Mouse (Mus musculus): ENCODE data around the gene Ubxn7. TPM values are rescaled to one million over a fixed set of nuclear protein-coding genes. Genes with fewer than 3 reads are reported as not detected.
A peak's percentile ranks its signal among the peaks of the same experiment; 100 is the strongest.

Ubxn7 gene
- total RNA-seq, 1 experiment from 2014 or later = 43.5 TPM

DNA sequence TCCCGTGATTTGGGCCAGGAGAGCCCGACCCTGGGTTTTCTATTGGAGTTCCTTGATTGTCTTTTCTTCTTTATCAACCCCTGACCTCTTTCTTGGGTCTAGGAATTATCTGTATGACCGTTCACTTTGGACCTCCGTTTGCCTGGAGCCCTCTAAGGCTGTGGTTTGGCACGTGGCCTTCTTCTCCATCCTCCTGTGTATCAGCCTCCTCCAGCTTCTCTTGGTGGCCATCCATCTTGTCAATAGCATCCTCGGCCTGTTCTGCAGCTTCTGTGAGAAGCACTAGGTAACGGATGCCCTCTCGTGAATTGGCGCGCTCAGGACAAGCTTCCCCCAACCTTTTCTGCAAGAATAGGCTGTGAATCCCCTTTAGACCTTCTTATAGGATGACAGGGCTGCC is 75.7 kb downstream of the Ubxn7 start:
- ATAC-seq (replicated peaks in 1 of 2; ENCODE audit: insufficient read depth in 1 of 2, low FRiP score in 2 of 2, low TSS enrichment in 1 of 2, low read depth in 1 of 2, poor library complexity in 2 of 2, severe bottlenecking in 2 of 2) = no peak

DNA sequence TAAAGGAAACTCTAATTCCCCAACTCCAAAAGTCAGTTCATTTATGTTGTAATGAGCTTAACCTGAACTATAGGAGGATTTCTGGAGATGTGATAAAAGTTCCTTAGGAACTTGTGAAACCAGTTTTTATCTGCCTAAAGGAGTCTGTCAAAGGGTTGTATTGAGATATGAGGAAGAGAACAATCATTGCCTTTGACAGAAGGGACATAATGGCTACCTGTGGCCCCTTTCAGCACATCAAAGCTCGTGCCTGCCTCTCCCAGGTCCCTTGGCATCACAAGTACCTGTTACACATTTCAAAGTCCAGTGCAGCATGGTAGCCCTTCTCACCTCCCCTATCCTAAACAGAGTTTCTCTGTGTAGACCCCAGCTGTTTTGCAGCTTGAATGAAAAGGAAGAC is 85.4 kb downstream of the Ubxn7 start:
- ATAC-seq (replicated peaks in 1 of 2; ENCODE audit: insufficient read depth in 1 of 2, low FRiP score in 2 of 2, low TSS enrichment in 1 of 2, low read depth in 1 of 2, poor library complexity in 2 of 2, severe bottlenecking in 2 of 2) = no peak

DNA sequence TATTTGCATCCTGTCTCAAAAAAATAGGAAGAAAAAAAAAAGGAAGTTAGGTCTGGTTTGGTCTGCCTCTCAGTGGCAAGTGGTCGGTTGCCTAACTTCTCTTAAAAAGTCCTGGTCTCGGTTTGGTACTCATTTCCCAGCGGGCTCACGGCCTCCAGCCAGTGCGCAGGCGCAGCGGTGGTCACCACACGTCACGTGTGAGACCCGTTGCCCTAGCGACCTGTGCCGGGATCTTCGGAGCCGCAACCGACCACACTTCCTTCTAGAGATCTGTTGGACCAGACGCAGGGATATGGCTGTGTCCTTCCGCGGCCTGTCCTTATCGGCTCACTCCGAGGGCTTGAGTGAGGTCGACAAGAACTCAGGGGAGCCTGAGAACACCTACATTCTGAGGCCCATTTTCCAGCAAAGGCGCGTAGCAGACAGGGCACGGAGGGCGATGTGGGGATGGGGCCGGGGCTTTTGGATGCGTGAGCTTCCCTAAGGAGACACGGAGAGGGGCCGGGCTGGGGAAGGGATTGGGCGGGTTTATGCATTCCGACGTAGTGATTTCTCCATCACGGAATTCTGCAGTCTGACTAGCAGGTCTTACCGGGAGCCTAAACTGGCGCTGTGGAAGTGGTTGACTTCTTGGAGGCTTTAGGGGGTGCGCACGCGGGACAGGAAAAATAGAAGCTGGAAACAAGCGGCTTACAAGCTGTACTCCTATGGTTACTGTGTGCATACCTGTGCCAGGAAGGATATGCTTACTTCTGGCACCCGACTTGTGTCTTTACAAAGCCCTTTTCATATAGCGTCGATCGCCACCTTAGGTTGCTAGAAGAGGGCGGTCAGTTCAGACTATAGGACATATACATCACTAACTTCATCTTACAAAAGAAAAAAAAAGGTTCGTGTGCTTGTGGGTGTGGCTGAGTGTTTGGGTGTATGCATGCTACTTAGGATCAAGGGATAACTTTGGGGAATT is 87.7 kb downstream of the Ubxn7 start, which contains the start of gene Tctex1d2:
Gene Tctex1d2, plus strand, starts transcription at position 186 of the 967 bp plus-strand sequence.
- ATAC-seq (replicated peaks in 1 of 2; ENCODE audit: insufficient read depth in 1 of 2, low FRiP score in 2 of 2, low TSS enrichment in 1 of 2, low read depth in 1 of 2, poor library complexity in 2 of 2, severe bottlenecking in 2 of 2) = peak; percentile 96 to 99

DNA sequence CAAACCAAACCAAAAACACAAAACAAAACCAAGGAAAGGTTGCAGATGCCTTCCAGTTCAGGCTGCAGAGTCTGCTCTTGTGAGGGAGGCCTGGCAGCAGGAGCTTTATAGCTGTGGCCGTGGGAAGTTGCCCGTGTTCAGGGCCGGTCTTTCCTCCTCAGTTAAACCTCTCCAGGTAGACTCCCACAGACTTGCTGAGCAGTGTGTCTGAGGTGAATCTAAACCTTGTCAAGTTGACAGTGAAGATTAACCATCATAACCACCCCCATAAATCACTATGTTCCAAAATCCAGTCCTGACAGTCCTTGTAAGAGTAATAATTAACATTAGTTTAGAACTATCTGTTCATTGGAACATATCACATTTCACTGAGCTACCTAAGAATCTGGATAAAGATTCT is 95.4 kb downstream of the Ubxn7 start:
- ATAC-seq (replicated peaks in 1 of 2; ENCODE audit: insufficient read depth in 1 of 2, low FRiP score in 2 of 2, low TSS enrichment in 1 of 2, low read depth in 1 of 2, poor library complexity in 2 of 2, severe bottlenecking in 2 of 2) = no peak

DNA sequence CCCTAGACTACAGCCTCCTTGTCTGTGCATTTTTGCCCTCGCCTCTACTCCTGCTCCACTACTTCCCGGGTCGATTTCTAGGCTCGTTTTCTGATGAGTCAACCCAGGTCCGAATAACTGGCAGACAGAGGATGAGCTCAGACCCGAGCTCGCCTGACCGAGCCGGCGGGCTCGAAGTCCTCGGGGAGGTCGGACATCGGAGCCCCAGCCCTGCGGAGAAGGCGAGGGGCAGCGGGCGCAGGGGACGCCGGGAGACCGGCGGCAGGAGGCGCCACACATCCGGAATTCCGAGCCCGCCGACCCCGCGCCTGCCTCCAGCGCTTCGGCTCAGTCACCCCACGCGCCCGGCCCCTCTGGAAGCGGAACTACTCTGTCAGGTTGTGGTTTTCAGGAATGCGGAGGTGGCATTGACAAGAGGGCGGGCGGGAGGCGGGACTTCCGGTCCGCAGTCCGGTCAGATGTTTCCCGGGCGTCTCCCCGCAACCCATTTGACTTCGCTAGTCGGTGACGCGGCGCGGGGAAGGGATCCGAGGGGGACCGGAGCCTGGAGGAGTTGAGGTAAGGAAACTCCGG is 98.5 kb downstream of the Ubxn7 start, which contains the start of gene Pcyt1a:
Gene Pcyt1a, plus strand, starts transcription at position 448 of the 573 bp plus-strand sequence.
- ATAC-seq (replicated peaks in 1 of 2; ENCODE audit: insufficient read depth in 1 of 2, low FRiP score in 2 of 2, low TSS enrichment in 1 of 2, low read depth in 1 of 2, poor library complexity in 2 of 2, severe bottlenecking in 2 of 2) = peak; percentile 80 to 90

DNA sequence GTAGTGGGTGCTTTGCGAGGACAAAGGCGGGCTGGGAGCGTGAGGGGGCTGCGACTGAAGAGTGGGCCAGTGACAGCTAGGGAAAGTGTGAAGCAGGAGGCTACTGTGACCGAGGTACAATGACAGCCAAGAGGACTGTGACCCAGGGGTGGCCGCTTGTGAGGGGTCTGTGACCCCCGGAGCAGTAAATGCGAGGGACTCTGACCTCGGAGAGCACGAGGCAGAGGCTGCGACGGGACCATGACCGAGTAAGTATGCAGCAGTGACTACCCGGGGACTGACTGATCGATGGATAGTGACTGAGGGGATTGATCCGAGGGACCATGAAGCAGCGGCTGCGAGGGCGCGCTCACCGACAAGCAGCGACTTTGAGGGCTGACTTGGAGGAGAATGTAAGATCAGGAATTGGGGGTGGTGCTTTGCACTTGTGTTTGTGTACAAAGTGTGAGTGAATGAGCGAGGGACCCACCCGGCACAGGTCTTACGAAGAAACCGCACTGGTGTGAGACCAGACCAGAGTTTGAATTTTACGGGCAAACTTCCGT is 99.1 kb downstream of the Ubxn7 start:
- ATAC-seq (replicated peaks in 1 of 2; ENCODE audit: insufficient read depth in 1 of 2, low FRiP score in 2 of 2, low TSS enrichment in 1 of 2, low read depth in 1 of 2, poor library complexity in 2 of 2, severe bottlenecking in 2 of 2) = no peak; a peak in 1 of 4 replicates

DNA sequence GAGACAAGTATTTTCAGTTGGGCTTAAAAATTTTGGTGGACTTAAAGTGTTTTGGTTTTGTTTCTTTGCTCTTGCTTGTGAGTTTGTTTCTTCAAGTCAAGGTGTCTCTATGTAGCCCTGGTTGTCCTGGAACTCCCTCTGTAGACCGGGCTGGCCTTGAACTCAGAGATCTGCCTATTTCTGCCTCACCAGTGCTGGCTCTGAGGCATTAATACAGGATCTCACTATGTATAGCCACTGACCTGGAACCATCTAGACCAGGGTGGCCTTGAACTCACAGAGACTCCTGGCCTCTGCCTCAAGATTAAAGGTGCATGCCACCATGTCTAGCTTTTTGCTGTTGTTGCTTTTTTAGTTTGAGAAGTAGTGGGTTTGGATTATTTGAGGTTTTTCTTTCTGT is 99.9 kb downstream of the Ubxn7 start:
- ATAC-seq (replicated peaks in 1 of 2; ENCODE audit: insufficient read depth in 1 of 2, low FRiP score in 2 of 2, low TSS enrichment in 1 of 2, low read depth in 1 of 2, poor library complexity in 2 of 2, severe bottlenecking in 2 of 2) = no peak

DNA sequence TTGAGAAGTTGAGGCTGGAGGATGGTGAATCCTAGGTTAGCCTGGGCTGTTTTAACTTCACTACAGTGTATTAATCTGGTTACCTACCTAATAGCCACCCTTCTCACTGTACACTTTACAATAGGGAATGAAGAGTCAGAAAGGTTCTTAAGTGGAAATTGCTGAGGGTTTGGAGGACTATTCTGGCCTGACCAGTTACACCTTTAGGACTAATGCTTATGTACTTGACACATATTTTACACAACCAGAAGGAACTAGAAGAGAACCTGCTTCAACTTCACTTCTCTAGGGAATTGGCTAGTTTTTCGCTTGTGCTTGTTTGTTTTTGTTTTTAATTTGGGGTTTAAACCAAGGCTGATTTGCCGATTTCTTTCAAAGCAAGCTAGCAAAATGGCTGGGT is 101.1 kb downstream of the Ubxn7 start:
- ATAC-seq (replicated peaks in 1 of 2; ENCODE audit: insufficient read depth in 1 of 2, low FRiP score in 2 of 2, low TSS enrichment in 1 of 2, low read depth in 1 of 2, poor library complexity in 2 of 2, severe bottlenecking in 2 of 2) = no peak

DNA sequence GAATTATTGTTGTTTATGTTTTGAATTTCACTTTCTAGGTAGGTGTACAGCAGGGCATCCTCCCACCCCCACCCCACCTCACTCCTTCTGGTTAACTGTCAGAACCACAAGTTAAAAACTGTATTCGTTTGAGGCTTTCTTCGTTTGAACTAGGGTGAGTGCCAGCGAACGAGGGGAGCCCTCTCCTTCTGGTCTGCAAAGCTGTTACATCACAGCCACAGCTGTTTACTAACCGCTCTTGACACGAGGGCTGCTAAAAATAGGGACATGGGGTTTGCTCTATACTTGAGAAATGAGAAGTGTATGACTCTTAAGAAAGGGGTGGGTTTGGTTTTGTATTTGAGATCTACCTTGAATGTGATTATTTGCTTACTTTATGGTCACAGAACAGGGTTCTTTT is 102.0 kb downstream of the Ubxn7 start:
- ATAC-seq (replicated peaks in 1 of 2; ENCODE audit: insufficient read depth in 1 of 2, low FRiP score in 2 of 2, low TSS enrichment in 1 of 2, low read depth in 1 of 2, poor library complexity in 2 of 2, severe bottlenecking in 2 of 2) = peak; percentile 82 to 83

DNA sequence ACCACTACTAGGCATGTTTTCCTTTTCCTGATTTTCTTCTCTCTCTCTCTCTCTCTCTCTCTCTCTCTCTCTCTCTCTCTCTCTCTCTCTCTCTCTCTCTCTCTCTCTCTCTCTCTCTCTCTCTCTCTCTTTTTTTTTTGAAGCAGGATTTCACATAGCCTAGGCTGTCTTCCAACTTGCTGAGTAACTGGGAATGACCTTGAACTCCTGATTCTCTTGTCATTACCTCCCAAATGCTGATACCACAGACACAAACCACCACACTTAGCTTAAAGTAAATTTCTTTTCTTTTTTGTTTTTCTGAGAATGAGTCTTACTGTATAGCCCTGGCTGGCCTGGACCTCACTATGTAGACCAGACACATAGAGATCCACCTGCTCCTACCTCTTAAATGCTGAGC is 102.6 kb downstream of the Ubxn7 start:
- ATAC-seq (replicated peaks in 1 of 2; ENCODE audit: insufficient read depth in 1 of 2, low FRiP score in 2 of 2, low TSS enrichment in 1 of 2, low read depth in 1 of 2, poor library complexity in 2 of 2, severe bottlenecking in 2 of 2) = no peak

DNA sequence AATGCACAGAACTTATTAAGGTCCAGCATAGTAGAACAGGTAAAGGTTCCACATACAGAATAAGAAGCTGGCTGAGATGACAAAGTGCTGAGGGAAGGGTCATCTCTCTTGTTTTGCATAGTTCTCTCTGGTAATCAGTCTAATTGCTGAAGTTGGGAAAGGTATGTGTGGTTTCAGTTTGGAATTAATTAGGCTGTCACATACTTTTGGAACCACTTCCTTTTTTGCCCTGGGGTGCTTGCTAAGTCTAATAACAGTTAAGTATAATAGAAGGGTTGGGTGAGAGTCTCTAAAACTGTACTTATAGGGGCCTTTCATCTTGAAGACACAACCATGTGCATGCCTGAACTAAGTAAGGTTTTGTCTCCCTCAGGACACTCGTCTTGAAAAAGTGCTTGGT is 104.6 kb downstream of the Ubxn7 start:
- ATAC-seq (replicated peaks in 1 of 2; ENCODE audit: insufficient read depth in 1 of 2, low FRiP score in 2 of 2, low TSS enrichment in 1 of 2, low read depth in 1 of 2, poor library complexity in 2 of 2, severe bottlenecking in 2 of 2) = no peak

DNA sequence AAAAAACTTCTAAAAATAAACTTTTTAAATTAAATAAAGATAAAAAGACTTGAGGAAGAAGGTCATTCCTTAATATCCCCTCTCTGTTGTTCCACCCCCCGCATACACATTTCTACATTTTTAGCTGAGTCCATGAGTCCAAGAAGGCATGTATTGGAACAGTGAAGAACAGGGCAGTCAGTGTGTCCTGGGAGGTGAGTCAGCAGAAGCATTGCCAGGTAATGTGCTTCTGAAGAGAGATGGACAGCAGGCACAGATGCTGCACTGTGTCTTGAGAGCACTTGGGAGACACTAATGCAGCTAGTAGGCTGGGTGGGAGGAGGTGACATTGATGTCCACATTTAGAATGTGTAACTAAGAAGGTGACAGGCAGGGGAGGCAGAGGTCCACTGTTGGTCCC is 105.2 kb downstream of the Ubxn7 start:
- ATAC-seq (replicated peaks in 1 of 2; ENCODE audit: insufficient read depth in 1 of 2, low FRiP score in 2 of 2, low TSS enrichment in 1 of 2, low read depth in 1 of 2, poor library complexity in 2 of 2, severe bottlenecking in 2 of 2) = no peak

DNA sequence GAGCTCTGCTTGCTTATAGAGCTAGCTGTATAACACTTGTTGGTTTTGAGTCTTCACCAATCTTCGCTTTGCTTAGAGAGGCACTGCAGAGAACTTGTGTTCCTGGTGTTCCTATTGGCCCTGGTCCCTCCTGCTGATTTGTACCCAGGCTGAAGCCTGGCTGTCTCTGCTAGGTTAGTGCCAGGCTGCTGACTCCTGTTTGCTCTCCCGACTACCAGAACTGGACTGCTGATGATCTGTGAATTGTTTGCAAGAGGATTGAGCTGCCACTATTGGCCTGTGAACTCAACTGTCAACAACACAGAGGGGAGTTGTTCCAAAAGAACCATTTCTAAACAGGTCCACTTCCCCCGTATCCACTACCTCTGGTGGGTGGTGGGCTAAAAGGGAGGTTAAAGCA is 109.4 kb downstream of the Ubxn7 start:
- ATAC-seq (replicated peaks in 1 of 2; ENCODE audit: insufficient read depth in 1 of 2, low FRiP score in 2 of 2, low TSS enrichment in 1 of 2, low read depth in 1 of 2, poor library complexity in 2 of 2, severe bottlenecking in 2 of 2) = no peak

Other genes starting within 250 kb of the Ubxn7 start
- 60.6 and 94.2 TPM in 2 replicates for gene Pigx, start 232.5 kb upstream of the Ubxn7 start, total RNA-seq (2017)
- gene Cep19, start 232.5 kb upstream of the Ubxn7 start, total RNA-seq (2017) = 46.1 and 72.0 TPM in 2 replicates
- 78.9 and 112 TPM in 2 replicates for gene Nrros, start 166.7 kb upstream of the Ubxn7 start, total RNA-seq (2017)
- gene Bex6, start 152.4 kb upstream of the Ubxn7 start, total RNA-seq (2017) = 54.4 and 58.5 TPM in 2 replicates
- 26.1 and 32.0 TPM in 2 replicates for gene Fbxo45, start 85.1 kb upstream of the Ubxn7 start, total RNA-seq (2017)
- gene Wdr53, start 85.0 kb upstream of the Ubxn7 start, total RNA-seq (2017) = 14.0 and 22.6 TPM in 2 replicates
- not detected in 2 replicates for gene Smco1, start 60.8 kb upstream of the Ubxn7 start, total RNA-seq (2017)
- gene Rnf168, start 54.8 kb upstream of the Ubxn7 start, total RNA-seq (2017) = 67.5 and 71.4 TPM in 2 replicates
- gene Tm4sf19, start 68.2 kb downstream of the Ubxn7 start, total RNA-seq (2017) = not detected in 2 replicates
- 54.3 and 62.3 TPM in 2 replicates for gene Tctex1d2, start 87.4 kb downstream of the Ubxn7 start, total RNA-seq (2017)
- gene Pcyt1a, start 98.7 kb downstream of the Ubxn7 start, total RNA-seq (2017) = 68.6 and 75.3 TPM in 2 replicates
- 0.25 TPM in 1 of 2 replicates, not detected in the other for gene Slc51a, start 155.6 kb downstream of the Ubxn7 start, total RNA-seq (2017)
- gene Zdhhc19, start 164.0 kb downstream of the Ubxn7 start, total RNA-seq (2017) = not detected in 2 replicates